Mouse (Mus musculus) subcutaneous adipose tissue, adult 2 months (tissue): ENCODE measurements around the gene Sfn. TPM values are rescaled to one million over a fixed set of nuclear protein-coding genes. Genes with fewer than 3 reads are reported as not detected.

ENCODE experiments used
- polyA plus RNA-seq: library from polyadenylated mRNA; depleted of rRNA; stranded (reverse); fragments of >200 nt; gene quantifications from 2 replicates; pipeline ENCODE4 v1.2.3, GENCODE M21; 2012; ENCODE audit warnings: low replicate concordance; rRNA removed

The Sfn gene
- 4.3 and 10.0 TPM in 2 replicates for polyA plus RNA-seq

DNA sequence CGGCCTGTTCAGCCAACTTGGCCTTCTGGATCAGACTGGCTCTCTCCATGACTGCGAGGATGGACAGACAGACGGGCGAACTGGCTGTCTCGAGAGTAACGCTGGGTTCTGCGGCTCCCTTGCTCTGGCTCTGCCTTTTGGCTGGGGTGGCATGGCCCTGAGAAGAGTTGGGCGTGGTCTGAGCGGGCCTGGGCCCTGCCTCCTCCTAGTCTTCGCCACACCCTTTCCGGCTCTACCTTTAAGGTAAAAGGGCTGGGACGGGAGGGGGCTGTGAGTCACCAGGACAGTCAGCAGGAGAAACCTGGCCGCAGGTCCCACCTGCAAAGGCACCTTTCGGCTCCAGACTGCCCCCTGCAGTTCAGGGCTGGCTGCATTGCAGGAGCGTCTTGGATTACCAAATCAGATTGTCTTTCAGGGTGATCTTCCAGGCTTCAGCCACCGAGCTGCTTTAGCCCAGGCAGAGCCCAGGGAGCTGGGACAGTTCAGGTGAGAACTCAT, at the start of gene Sfn:
Gene Sfn, minus strand, starts transcription at position 448 of the 498 bp plus-strand sequence.

GRCm38 (mm10) chr4:133649989-133650699, 48.2 kb upstream of the Sfn start, which contains the start of gene Zdhhc18:
Gene Zdhhc18 (minus strand): TSS chr4:133650154.

DNA sequence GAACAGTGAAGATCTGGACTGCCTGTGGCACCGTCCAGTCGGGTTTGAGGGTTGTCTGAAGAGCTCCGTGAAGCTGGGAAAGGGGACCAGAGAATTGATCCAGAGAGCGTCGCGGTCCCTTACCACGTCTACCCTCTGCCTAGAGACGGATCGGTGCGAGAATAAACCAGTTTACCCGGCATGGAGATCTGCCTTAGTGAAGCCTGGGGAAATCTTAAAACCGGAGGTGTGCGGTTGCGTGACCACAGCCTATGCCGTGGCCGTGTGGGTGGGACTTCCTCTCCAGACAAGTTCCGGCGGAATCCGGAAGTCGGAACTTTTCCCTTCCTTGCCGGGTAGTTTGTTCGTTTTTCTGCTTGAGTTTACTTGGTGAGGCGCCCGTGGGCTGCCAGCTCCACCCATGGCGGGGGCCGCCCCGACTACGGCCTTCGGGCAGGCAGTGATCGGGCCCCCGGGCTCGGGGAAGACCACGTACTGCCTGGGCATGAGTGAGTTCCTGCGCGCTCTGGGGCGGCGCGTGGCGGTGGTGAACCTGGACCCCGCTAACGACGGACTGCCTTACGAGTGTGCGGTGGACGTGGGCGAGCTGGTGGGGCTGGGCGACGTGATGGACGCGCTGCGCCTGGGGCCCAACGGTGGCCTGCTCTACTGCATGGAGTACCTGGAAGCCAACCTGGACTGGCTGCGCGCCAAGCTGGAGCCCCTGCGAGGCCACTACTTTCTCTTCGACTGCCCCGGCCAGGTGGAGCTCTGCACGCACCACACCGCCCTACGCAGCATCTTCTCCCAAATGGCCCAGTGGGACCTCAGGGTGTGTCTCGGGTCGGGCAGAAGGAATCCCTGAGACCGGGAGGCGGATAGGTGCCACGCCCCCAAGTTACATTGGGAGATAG, 17.7 kb downstream of the Sfn start, which contains the start of gene Gpn2:
Gene Gpn2, plus strand, starts transcription at position 304 of the 893 bp plus-strand sequence.

DNA sequence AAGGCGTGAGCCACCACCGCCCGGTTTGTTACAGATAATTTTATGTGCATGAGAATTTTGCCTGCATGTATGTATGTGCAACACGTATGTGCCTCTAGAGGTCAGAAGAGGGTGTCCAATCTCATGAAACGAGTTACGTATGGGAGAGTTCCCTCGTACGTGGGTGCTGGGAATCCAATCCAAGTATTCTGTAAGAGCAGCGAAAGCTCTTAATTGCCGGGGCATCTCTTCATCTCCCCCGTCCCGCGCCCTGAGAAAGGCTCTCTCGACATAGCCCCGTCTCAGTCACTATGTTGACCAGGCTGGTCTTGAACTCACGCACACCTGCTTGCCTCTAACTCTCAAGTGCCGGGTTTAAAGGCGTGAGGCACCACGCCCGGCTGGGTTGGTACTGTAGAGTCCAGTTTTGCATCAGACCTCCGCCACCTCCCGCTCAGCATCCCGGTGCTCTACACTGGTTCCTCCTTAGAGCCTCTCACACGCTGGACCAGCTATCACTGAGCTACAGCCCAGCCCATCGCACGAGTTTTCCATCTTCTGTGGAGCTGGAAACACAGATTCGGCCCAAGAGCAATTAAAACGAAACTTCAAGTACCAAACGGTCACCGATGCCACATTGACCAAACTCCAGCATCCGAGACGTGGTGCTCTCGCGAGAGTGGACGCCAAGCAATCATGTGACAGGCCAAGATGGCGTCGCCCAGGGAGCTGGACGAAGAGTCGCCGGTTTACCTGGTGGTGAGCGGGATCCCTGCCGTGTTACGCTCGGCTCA, 27.7 kb downstream of the Sfn start, which contains the start of gene Gpatch3:
Gene Gpatch3, plus strand, starts transcription at position 676 of the 773 bp plus-strand sequence.

DNA sequence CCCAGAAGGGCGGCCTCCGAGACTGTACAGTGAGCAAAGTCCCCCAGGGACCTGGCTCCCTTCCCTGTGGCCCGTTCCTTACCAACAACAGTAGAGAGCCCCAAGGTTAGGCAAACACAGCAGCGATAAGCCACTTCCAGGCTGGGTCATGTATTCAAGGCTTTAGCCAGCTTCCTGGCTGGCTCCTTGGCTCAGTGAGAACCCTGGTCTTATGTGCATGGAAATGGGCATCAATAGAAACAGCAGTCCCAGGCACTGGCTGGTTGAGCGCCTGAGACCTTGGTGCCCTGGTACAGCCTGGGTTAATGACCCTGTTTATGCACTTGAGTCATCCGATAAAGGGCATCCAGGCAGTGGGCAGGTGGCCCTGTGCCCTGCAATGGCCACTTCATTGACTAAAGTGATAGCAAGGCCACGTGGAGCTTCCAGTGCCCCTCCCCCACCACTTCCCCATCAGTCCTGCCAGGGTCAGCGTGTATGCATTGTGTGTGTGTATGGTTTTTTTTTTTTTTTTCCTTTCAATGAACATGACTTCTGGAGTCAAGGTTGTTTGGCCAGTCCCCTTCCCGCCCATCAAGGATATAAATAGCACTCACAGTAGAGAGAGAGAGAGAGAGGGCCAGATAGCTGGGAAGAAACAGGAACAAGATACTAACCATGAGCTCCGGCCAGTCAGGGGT, 49.1 kb downstream of the Sfn start, which contains the start of gene Nr0b2:
Gene Nr0b2, plus strand, starts transcription at position 609 of the 680 bp plus-strand sequence.

Other genes with a start within 250 kb of the Sfn start
- 35.6 and 46.2 TPM in 2 replicates for gene Wdtc1, start 248.7 kb downstream of the Sfn start, polyA plus RNA-seq
- gene Slc9a1, start 232.5 kb downstream of the Sfn start, polyA plus RNA-seq = 30.6 and 46.0 TPM in 2 replicates
- gene Tent5b, start 122.0 kb downstream of the Sfn start, polyA plus RNA-seq = 2.0 and 4.5 TPM in 2 replicates
- gene Trnp1, start 103.6 kb downstream of the Sfn start, polyA plus RNA-seq = 3.1 TPM in 2 replicates
- 9.2 TPM in 1 of 2 replicates, not detected in the other for gene Kdf1, start 83.2 kb downstream of the Sfn start, polyA plus RNA-seq
- 35.3 and 61.0 TPM in 2 replicates for gene Nudc, start 56.2 kb downstream of the Sfn start, polyA plus RNA-seq
- gene Nr0b2, start 48.8 kb downstream of the Sfn start, polyA plus RNA-seq = 0.28 TPM in 1 of 2 replicates, not detected in the other
- 3.8 and 5.0 TPM in 2 replicates for gene Gpatch3, start 27.4 kb downstream of the Sfn start, polyA plus RNA-seq
- gene Gpn2, start 17.8 kb downstream of the Sfn start, polyA plus RNA-seq = 28.4 and 33.3 TPM in 2 replicates
- 42.4 and 51.5 TPM in 2 replicates for gene Zdhhc18, start 48.0 kb upstream of the Sfn start, polyA plus RNA-seq
- 9.1 and 14.4 TPM in 2 replicates for gene Pigv, start 70.5 kb upstream of the Sfn start, polyA plus RNA-seq
- 26.6 and 68.4 TPM in 2 replicates for gene Arid1a, start 154.6 kb upstream of the Sfn start, polyA plus RNA-seq